Mouse (Mus musculus): ENCODE measurements around the gene Tmem186.

DNA sequence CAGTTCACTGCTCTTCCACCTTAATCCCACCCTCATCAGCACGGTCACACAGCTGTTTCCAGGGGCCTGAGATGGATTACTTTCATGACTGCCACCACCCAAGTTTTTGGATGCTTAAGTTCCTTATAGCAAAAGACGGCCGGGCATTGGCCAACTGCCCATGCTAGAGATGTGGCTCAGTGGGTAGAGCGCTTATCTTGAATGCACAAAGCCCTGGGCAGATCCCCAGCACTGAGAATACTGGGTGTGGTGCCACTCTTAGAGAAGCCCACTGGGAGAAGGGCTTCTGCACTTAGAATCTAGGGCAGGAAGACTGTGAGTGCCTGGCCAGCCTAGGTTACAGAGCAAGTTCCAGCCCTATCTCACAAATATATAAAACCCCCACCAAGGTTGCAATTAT lies 41.2 kb upstream of the Tmem186 start:
- no peak for TF ChIP-seq CTCF (IDR thresholded peaks at IDR 0.05; ENCODE audit: low read depth)
- TF ChIP-seq EP300 (IDR thresholded peaks at IDR 0.05; ENCODE audit: low read depth): peak; percentile 75

Measured in liver, postnatal 0 days (tissue).